Mouse (Mus musculus) embryonic facial prominence, embryonic 14.5 days (tissue): ENCODE measurements around the gene Etv3. TPM values are rescaled to one million over a fixed set of nuclear protein-coding genes. Genes with fewer than 3 reads are reported as not detected.
"Not testable (repeated sequence)": the region's sequence is repeated elsewhere in the genome, so short reads cannot be mapped to it uniquely, and the experiment has no call there.

ENCODE experiments used
- ATAC-seq: fragments of 200-750 bp; cut with Nextera tagmentation; 2 replicates; pipeline ENCODE4 v1.8.0; 2017; ENCODE audit warnings: low read depth, moderate number of reproducible peaks, moderate TSS enrichment
- DNase-seq: peaks from one replicate; pipeline ENCODE4 v3.0.0-alpha.2; 2015; ENCODE audit warnings: low spot score
- H3K27ac ChIP-seq: fragments of 300-500 bp; sonication (generic); replicated peaks from 2 replicates; pipeline ENCODE4 v1.5.1; 2014; ENCODE audit warnings: low read depth, mild to moderate bottlenecking, low read length, moderate library complexity
- H3K27me3 ChIP-seq: fragments of 300-500 bp; sonication (generic); replicated peaks from 2 replicates; pipeline ENCODE4 v1.6.1; 2014; ENCODE audit warnings: low read length; ENCODE audit not compliant: control insufficient read depth, insufficient read depth
- H3K36me3 ChIP-seq: fragments of 300-500 bp; sonication (generic); 2 replicates; pipeline ENCODE4 v1.6.1; 2014; ENCODE audit warnings: low read length, mixed read lengths; ENCODE audit not compliant: control insufficient read depth, insufficient read depth
- H3K4me1 ChIP-seq: fragments of 300-500 bp; sonication (generic); 2 replicates; pipeline ENCODE4 v1.6.1; 2014; ENCODE audit warnings: antibody characterized with exemption, low read length; ENCODE audit not compliant: control insufficient read depth, insufficient read depth
- H3K4me2 ChIP-seq: fragments of 300-500 bp; sonication (generic); 2 replicates; pipeline ENCODE4 v1.6.1; 2014; ENCODE audit warnings: low read depth, mild to moderate bottlenecking, low read length, moderate library complexity, mixed read lengths
- H3K4me3 ChIP-seq: fragments of 300-500 bp; sonication (generic); 2 replicates; pipeline ENCODE4 v1.5.1; 2014; ENCODE audit warnings: low read depth, mild to moderate bottlenecking, low read length
- H3K9ac ChIP-seq: fragments of 300-500 bp; sonication (generic); 2 replicates; pipeline ENCODE4 v1.6.1; 2014; ENCODE audit warnings: low read depth, mild to moderate bottlenecking, low read length, moderate library complexity, mixed read lengths
- H3K9me3 ChIP-seq: fragments of 300-500 bp; sonication (generic); 2 replicates; pipeline ENCODE4 v1.6.1; 2016; ENCODE audit warnings: low read length; ENCODE audit not compliant: control insufficient read depth
- WGBS: fragments of 180-500 bp; shearing (Covaris S2); extraction: QIAGEN DNeasy Blood & Tissue Kit; methylation state at CpG from one replicate; pipeline ENCODE4 v1.1.7; 2014; 5-methylcytosine and 5-hydroxymethylcytosine counted together
- polyA plus RNA-seq: library from polyadenylated mRNA; unstranded; fragments of >200 nt; fragmentation: Nextera tagmentation; extraction: Ambion mirVana; gene quantifications from 2 replicates; pipeline ENCODE4 v1.2.1, GENCODE M21; 2014

Gene Etv3
- 10.4 and 10.8 TPM in 2 replicates for polyA plus RNA-seq

DNA sequence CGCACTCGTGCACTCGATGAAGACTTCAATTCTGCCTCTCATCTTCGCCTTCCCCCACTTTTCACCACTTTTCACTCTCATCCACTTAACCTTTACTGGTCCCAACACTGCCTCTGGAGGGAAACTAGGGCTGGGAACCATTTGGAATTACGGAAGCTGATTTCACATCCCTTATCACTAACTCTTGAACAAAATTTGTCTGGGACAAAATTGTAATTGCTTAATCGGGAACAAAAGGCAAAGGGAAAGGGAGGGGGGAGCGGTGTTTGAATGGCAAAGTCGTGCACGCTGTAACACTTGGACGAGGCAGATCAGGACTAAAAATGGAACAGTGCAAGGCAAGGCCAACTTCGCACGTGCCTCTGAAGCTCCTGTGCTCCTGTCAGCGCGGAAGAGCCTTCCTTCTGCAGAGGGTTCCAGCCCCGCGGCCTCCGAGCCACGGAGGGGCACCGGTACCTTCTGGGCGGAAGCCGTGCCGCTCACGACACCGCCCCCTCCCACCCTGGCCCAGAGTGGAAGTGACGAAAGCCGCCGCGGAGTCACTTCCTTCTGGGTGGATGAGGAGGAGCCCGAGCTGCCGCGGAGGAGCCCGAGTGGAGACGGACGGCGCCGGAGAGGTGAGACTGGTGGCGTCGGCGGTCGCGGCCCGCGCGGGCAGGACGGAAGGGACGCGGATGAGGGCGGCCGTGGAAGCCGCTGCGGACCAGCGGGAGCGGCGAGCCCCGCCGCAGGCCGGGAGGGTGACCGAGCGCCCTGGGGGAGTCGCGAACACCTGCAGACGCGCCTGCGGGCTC, at the start of gene Etv3:
Gene Etv3 (plus strand): TSS at position 365 of the 794 bp plus-strand sequence.
- H3K36me3 ChIP-seq: peaks cover 29% of the 10 kb centered on the region
- DNase-seq: peak; percentile 95
- H3K4me2 ChIP-seq: peak within 1 kb of the TSS; percentile 88
- no peaks in the 10 kb centered on the region for H3K27me3 ChIP-seq
- H3K4me3 ChIP-seq: peak within 1 kb of the TSS; percentile 100
- peak; percentile 98 for ATAC-seq
- H3K9me3 ChIP-seq: no peaks in the 10 kb centered on the region
- H3K9ac ChIP-seq: peak within 1 kb of the TSS; percentile 99
- WGBS: 8% methylated on average over 38 of the region's 64 CpGs
- H3K4me1 ChIP-seq: peaks cover 7% of the 10 kb centered on the region; the same call in 1 of the 2 replicates
- H3K27ac ChIP-seq: peak within 1 kb of the TSS; percentile 88

DNA sequence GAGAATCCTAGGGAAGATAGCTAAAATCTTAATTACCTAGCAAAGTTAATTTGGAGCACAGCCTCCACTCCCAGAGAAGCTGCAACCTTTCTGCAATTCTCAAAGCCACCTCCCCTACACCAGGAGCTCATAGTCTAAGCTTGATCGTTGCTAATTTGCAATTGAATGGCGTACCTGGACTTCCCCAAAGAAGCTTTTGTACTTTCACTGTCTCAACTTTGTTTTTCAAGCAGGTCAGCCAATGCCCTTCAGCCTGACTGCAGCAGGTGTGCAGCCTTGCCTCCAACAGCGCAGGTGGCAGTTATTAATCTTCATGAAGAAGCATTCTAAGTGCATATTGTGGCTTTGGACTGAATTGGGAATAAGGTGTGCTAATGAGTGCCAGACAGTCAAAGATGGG, 47.3 kb upstream of the Etv3 start:
- DNase-seq, H3K9ac ChIP-seq, H3K27me3 ChIP-seq, H3K9me3 ChIP-seq, H3K36me3 ChIP-seq, H3K4me3 ChIP-seq, H3K4me2 ChIP-seq, H3K4me1 ChIP-seq, H3K27ac ChIP-seq, ATAC-seq: not testable (repeated sequence)
- 88% methylated on average over 3 of the region's 3 CpGs for WGBS

DNA sequence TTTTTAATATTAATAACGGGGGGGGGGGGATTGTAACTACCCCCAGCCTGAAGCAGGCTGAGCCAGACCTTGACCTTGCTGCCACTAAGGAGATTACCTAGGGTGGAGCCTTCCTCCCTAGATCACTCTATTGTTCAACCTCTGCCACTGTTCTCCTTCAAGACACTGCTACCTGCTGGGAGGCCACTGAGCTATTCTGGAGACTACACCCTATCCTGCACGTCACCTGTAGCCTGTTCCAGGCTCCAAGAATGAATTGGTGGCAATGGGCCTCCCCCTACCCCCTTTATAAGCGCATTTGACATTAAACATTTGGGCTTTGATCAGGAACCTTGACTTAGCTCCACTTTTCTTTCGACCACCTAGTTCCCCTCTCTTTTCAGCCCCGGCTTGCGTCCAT, 46.6 kb upstream of the Etv3 start:
- H3K36me3 ChIP-seq, H3K4me3 ChIP-seq, H3K9me3 ChIP-seq, H3K4me1 ChIP-seq, H3K27ac ChIP-seq, H3K4me2 ChIP-seq, H3K27me3 ChIP-seq, ATAC-seq, DNase-seq, H3K9ac ChIP-seq: not testable (repeated sequence)
- 85% methylated on average over 6 of the region's 6 CpGs for WGBS

DNA sequence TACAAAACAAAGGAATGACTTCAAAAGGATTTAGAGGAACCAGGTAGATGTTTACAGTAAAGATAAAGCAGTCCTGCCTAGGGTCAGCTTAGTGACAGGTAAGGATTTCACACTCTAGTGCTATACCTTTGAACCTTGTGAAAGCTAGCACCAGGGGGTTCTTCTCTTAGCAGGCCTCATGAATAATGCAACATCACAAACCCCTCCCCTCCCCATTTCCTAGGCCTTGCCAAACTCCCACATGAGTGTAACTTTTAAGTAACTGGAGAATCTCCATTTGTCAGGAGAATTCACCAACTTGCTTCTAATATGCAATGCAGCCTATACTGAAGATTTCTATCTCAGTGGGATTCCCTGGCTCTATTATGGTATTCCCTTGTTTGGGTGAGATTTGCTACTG, 46.0 kb upstream of the Etv3 start:
- H3K27me3 ChIP-seq, H3K4me1 ChIP-seq, H3K4me2 ChIP-seq, H3K4me3 ChIP-seq, H3K36me3 ChIP-seq, ATAC-seq, H3K27ac ChIP-seq, DNase-seq, H3K9ac ChIP-seq, H3K9me3 ChIP-seq: not testable (repeated sequence)

DNA sequence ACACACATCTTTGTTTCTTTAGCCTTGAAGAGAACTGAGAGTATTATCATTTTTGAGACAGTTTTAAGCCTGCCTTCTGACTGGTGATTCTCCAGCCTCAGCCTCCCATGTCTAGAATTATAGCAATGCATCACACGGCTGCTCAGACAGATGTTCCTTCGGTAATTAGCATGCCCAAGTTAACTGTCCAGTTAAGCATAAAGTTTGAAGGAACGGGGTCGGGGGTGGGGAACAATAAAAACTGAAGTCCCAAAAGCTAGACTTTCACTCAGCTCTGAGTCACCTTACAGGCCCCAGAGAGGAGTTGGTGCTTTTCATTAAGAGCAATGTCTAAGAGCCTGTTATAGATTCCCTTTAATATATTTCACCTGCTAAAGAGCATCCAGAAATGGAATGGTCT, 37.8 kb upstream of the Etv3 start:
- 84% methylated on average over 4 of the region's 4 CpGs for WGBS
- ATAC-seq: no peak
- H3K27ac ChIP-seq: no peak overlapping the region

DNA sequence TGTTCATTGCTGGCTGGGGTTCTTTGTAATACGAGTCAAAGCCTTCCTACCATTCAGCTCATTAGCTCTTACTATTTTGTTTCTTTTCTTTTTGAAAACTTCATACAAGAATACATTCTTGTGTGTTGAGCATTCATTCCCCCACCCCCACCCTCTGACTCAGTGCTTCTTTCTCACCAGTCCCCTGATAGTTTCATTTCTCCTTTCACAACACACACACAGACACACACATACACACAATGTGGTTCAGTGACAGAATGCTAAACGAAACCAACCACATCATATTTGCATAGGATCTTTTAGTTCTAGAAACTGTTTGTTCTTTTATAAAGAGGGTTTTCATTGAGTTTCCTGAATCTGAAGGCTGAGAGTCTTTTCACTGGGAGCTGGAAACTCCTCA, 37.3 kb upstream of the Etv3 start:
- no peak overlapping the region for H3K9ac ChIP-seq
- H3K9me3 ChIP-seq: no peaks in the 10 kb centered on the region
- H3K36me3 ChIP-seq: no peaks in the 10 kb centered on the region
- no peak for ATAC-seq
- no peaks in the 10 kb centered on the region for H3K4me1 ChIP-seq
- 70% methylated on average over 2 of the region's 2 CpGs for WGBS
- DNase-seq: no peak
- no peak overlapping the region for H3K27ac ChIP-seq
- no peak overlapping the region for H3K4me2 ChIP-seq
- no peaks in the 10 kb centered on the region for H3K27me3 ChIP-seq
- H3K4me3 ChIP-seq: no peak overlapping the region

More for the DNA sequence above, 37.8 kb upstream of the Etv3 start:
- Histone ChIP-seq H3K4me2 (no peak overlapping the region), H3K9me3 (no peaks in the 10 kb centered on the region), H3K4me3 (no peak overlapping the region), H3K27me3 (no peaks in the 10 kb centered on the region), H3K9ac (no peak overlapping the region), H3K4me1 (no peaks in the 10 kb centered on the region), H3K36me3 (no peaks in the 10 kb centered on the region)
- no peak for DNase-seq

DNA sequence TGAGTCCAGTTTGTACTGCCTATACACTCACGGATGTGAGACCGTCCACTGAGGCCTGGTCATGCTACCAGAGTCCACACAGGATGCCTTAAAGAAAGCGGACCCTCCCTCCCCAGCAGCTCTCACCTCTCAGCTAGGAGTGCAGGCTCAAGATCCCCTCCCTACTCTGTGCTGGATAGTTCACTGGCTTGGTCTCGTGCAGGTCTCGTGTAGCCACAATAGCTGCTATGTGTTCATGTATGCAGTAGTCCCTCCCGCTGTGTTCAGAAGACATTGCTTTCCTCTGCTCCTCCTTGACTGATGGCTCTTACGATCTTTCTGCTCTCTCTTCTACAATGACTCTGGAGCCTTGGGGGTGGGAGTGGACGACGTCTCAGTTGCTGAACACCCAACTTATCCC, 26.9 kb upstream of the Etv3 start:
- no peak for ATAC-seq
- 80% methylated on average over 9 of the region's 9 CpGs for WGBS
- no peak for DNase-seq

DNA sequence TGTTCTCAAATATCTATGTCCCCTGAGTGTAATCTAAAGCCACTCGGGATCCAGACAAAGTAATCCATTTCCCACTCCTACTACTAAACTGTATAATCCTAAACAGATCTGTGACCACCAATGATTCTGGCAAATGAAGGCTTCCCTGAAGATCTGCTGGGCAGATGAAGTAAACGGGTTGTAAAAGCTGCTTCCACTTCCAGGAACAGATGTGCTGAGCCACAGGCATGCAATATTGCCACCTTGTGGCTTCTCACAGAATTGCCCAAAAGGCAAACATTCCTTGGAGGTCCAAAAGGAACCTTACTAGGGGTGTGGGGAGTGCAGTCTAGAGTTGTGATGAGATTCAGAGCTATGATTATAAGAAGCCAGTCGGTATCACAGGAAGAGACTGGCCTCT, 26.1 kb upstream of the Etv3 start:
- peak; percentile 68 for ATAC-seq
- 6% methylated on average over 3 of the region's 3 CpGs for WGBS

More for the DNA sequence above, 26.9 kb upstream of the Etv3 start:
- no peak overlapping the region for H3K9ac ChIP-seq
- H3K4me1 ChIP-seq: no peaks in the 10 kb centered on the region
- H3K9me3 ChIP-seq: no peaks in the 10 kb centered on the region
- H3K4me3 ChIP-seq: no peak overlapping the region
- no peak overlapping the region for H3K4me2 ChIP-seq
- 0 out of 2 replicates have a peak, but pooled peaks cover under 1% of the 10 kb centered on the region for H3K27me3 ChIP-seq
- H3K36me3 ChIP-seq: no peaks in the 10 kb centered on the region
- H3K27ac ChIP-seq: no peak overlapping the region

More for the DNA sequence above, 26.1 kb upstream of the Etv3 start:
- Histone ChIP-seq H3K36me3 (no peaks in the 10 kb centered on the region), H3K9me3 (no peaks in the 10 kb centered on the region), H3K9ac (no peak overlapping the region), H3K27me3 (0 out of 2 replicates have a peak, but pooled peaks cover 4% of the 10 kb centered on the region), H3K4me2 (peak overlapping the region; percentile 3; the same call in 1 of the 2 replicates), H3K4me3 (no peak overlapping the region), H3K27ac (no peak overlapping the region), H3K4me1 (no peaks in the 10 kb centered on the region)
- peak; percentile 89 for DNase-seq
